Mouse (Mus musculus): ENCODE measurements around the gene Igfbp1.

Gene Igfbp1

DNA sequence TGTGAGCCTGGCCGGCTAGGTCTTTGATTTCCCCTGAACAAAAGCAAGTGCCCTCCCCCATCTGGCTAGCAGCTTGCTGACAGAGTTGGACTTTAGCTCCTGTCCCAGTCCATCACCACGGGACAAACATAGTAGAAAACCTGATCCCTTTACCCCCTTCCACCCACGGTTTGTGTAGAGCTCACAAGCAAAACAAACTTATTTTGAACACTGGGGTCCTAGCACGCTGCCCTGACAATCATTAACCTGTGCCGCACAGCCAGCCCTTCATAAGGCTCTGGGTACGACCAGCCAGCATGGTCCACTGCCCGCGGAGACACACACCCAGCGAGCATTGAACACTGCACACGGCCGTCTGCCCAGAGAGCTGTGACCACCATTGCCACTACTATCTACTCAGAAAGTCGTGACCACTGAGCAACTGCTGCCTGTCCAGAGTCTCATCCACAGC, at the start of gene Igfbp1:
Gene Igfbp1, plus strand, starts transcription at position 292 of the 451 bp plus-strand sequence.
- no peak for TF ChIP-seq GATA4 (IDR thresholded peaks at IDR 0.05; ENCODE audit: insufficient replicate concordance, low read length)

- TF ChIP-seq GATA4 (IDR thresholded peaks at IDR 0.05; ENCODE audit: insufficient replicate concordance, low read length) = no peak
Measured at GRCm38 (mm10) chr11:7147945-7148344, 49.6 kb upstream of the Igfbp1 start.

GRCm38 (mm10) chr11:7149471-7149870, 48.1 kb upstream of the Igfbp1 start:
- TF ChIP-seq GATA4 (IDR thresholded peaks at IDR 0.05; ENCODE audit: insufficient replicate concordance, low read length) = no peak

DNA sequence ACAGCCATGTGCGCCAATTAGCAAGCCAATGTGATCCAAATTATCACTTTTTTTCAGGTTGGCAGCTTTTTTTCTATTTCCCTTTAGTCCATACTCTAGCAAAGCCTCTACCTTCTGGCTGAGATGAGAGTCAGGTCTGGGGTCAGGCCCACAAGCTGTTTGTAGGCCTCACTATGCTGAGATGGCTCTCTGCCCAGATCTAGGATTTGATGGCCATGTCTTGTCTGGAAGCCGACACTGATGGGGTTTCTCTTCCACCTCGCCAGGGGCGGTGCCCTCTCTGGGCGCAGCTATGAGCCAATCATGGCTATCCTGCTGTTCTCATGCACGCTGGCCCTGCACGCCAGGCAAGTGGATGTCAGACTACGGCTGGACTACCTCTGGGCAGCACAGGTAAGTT, 47.1 kb upstream of the Igfbp1 start:
- no peak for TF ChIP-seq GATA4 (IDR thresholded peaks at IDR 0.05; ENCODE audit: insufficient replicate concordance, low read length)

- no peak for TF ChIP-seq GATA4 (IDR thresholded peaks at IDR 0.05; ENCODE audit: insufficient replicate concordance, low read length)
Measured at GRCm38 (mm10) chr11:7152371-7152770, 45.2 kb upstream of the Igfbp1 start.

GRCm38 (mm10) chr11:7153081-7153480, 44.5 kb upstream of the Igfbp1 start:
- TF ChIP-seq GATA4 (IDR thresholded peaks at IDR 0.05; ENCODE audit: insufficient replicate concordance, low read length) = no peak

DNA sequence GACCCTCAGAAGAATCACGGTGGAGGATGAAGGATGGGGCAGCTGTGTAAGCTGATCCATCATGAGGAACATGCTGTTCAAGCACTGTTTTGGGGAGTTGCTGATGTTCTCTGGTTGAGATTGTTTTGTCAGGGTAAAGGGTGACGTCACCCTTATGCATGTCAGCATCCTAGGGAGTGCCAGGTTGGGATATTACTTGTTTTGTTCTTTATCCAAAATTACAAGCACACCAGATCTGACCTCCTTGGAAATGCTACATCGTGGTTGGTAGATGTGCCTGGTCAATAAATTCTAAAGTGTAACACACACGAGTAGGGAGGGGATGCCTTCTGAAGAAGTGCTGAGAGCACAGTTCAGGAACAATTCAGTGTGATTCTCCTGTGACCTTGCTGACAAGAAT, 41.2 kb upstream of the Igfbp1 start:
- no peak for TF ChIP-seq GATA4 (IDR thresholded peaks at IDR 0.05; ENCODE audit: insufficient replicate concordance, low read length)

GRCm38 (mm10) chr11:7158196-7158595, 39.4 kb upstream of the Igfbp1 start:
- TF ChIP-seq GATA4 (IDR thresholded peaks at IDR 0.05; ENCODE audit: insufficient replicate concordance, low read length) = no peak

GRCm38 (mm10) chr11:7160146-7160545, 37.4 kb upstream of the Igfbp1 start:
- no peak for TF ChIP-seq GATA4 (IDR thresholded peaks at IDR 0.05; ENCODE audit: insufficient replicate concordance, low read length)

GRCm38 (mm10) chr11:7160637-7161101, 36.9 kb upstream of the Igfbp1 start:
- no peak for TF ChIP-seq GATA4 (IDR thresholded peaks at IDR 0.05; ENCODE audit: insufficient replicate concordance, low read length)

- no peak for TF ChIP-seq GATA4 (IDR thresholded peaks at IDR 0.05; ENCODE audit: insufficient replicate concordance, low read length)
Measured at GRCm38 (mm10) chr11:7161502-7162174, 35.9 kb upstream of the Igfbp1 start.

DNA sequence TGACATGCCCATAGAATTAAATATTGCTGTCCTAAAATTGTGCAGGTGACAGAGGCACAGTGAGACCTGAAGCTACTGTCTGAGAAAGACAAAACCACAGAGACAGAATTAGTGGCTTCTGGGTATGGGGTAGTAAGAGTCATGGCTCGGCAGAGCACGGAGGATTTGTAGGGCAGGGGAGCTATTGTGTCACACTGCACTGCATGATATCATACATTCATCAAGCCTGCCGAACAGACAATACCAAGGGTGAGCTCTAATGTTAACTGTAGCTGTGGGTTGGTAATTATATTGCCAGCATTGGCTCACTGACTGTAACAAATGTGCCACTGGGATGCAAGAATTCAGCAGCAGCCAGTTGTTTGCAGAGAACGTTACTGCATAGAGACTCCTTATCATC, 33.2 kb upstream of the Igfbp1 start:
- no peak for TF ChIP-seq GATA4 (IDR thresholded peaks at IDR 0.05; ENCODE audit: insufficient replicate concordance, low read length)

- no peak for TF ChIP-seq GATA4 (IDR thresholded peaks at IDR 0.05; ENCODE audit: insufficient replicate concordance, low read length)
Measured at GRCm38 (mm10) chr11:7169645-7170044, 27.9 kb upstream of the Igfbp1 start.

DNA sequence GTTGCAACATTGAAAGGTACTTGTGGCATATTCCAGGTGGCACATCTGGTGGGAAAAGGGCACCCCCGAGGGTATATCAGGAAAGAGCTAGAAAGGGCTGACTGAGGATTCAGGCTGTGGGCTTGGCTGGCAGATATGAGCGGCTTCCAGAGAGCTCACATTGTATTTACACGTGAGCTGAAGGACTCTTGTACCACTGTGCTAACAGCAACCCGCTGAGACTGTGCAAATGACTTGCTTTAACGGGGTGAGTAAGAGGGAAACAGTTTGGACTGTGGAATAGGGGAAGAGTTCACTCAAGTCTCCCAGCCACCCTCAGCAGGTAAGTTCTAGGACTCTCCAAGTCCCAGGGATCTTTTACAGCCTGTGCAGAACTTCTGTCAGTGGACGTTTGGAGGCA, 23.9 kb upstream of the Igfbp1 start:
- no peak for TF ChIP-seq GATA4 (IDR thresholded peaks at IDR 0.05; ENCODE audit: insufficient replicate concordance, low read length)

GRCm38 (mm10) chr11:7178724-7179123, 18.9 kb upstream of the Igfbp1 start:
- no peak for TF ChIP-seq GATA4 (IDR thresholded peaks at IDR 0.05; ENCODE audit: insufficient replicate concordance, low read length)

DNA sequence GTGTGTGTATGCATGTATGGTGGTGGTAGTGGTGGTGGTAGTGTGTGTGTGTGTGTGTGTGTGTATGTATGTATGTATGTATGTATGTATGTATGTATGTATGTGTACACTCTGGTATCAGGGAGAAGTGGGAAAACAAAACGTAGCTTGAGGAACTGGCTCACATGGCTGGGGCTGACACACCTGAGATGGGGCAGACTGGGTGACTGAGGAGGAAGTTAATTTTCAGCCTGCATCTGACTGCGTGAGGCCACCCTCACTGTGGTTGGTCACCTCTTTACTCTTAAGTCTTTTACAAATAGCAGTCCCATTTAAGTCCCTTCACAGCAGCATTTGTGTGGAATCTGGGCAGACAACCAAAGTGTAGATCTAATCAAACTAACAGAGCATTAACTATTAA, 18.3 kb upstream of the Igfbp1 start:
- no peak for TF ChIP-seq GATA4 (IDR thresholded peaks at IDR 0.05; ENCODE audit: insufficient replicate concordance, low read length)

DNA sequence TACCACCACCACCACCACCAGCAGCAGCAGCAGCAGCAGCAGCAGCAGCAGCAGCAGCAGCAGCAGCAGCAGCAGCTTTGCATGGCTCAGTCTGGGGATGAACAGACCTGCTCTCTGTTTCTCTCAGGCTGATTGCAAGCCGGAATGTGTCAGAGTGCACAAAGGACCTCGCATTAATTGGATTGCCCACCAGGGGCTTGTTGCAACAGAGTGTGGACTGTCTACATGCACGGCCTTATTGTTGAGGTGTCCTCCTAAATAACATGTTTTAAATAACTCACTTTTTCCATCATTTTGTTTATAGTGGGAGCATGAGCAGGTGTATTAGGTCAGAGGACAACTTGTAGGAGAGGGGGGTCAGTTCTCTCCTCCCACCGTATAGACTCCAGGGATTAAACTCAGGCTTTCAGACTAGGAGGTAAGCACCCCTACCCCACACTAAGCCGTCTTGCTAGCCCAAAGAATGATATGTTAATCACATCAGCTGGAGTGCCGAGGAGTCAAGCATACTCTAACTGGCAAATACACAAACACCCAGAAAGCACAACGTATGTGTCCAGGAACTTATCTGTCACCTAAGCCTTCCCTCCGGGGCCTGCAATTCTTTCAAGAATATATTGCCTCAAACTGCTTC, 15.1 kb upstream of the Igfbp1 start:
- TF ChIP-seq GATA4 (IDR thresholded peaks at IDR 0.05; ENCODE audit: insufficient replicate concordance, low read length) = no peak

Data from liver, adult (tissue).